Mouse (Mus musculus): ENCODE measurements at regions not wholly inside any gene's neighbourhood (a gene's known extent, or its start where the extent isn't known, plus 50 kb on each side); places are given as distances from the start of the nearest gene placed in this dataset.

DNA sequence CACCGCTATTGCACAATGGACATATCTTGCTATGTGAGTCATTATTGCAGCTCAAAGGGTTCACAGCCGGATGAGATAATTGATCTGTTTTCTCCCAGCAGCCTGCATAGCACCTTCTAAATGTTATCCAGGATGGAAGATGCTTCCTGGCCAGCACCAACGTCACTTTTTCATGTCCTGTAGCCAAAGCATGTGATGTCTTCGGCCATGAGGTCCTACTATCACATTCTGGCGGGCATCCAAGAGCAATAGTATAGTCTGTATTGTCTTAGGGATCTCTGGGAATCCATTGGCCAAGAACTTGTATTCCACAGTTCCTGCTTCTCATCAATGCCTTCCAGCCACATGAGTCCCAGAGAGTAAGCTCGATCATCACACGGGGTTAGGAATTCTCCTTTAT, 70.6 kb downstream of the Npy start:
- Histone ChIP-seq H3K4me1 (no peaks in the 10 kb centered on the region), H3K27ac (replicated peaks) (no peak overlapping the region), H3K27me3 (replicated peaks) (no peaks in the 10 kb centered on the region), H3K4me2 (no peak overlapping the region), H3K9me3 (replicated peaks) (no peaks in the 10 kb centered on the region), H3K9ac (replicated peaks) (no peak overlapping the region), H3K36me3 (no peaks in the 10 kb centered on the region), H3K4me3 (replicated peaks) (no peak overlapping the region)
- no peak for ATAC-seq (ENCODE audit: low FRiP score)
- WGBS = 94% methylated on average over 7 of the region's 7 CpGs

- 96% methylated on average over 3 of the region's 3 CpGs for WGBS
- H3K9ac ChIP-seq (replicated peaks) = no peak overlapping the region
Measured at GRCm38 (mm10) chr6:49899146-49899545, 76.6 kb downstream of the Npy start.

GRCm38 (mm10) chr6:49901512-49901911, 79.0 kb downstream of the Npy start:
- Histone ChIP-seq H3K27ac (replicated peaks) (no peak overlapping the region), H3K36me3 (no peaks in the 10 kb centered on the region), H3K4me3 (replicated peaks) (no peak overlapping the region), H3K4me1 (peaks cover 5% of the 10 kb centered on the region; the same call in 1 of the 2 replicates), H3K9ac (replicated peaks) (no peak overlapping the region), H3K27me3 (replicated peaks) (no peaks in the 10 kb centered on the region), H3K9me3 (replicated peaks) (no peaks in the 10 kb centered on the region), H3K4me2 (no peak overlapping the region)
- no peak for ATAC-seq (ENCODE audit: low FRiP score)
- 86% methylated on average over 6 of the region's 6 CpGs for WGBS

More at GRCm38 (mm10) chr6:49899146-49899545, 76.6 kb downstream of the Npy start:
- Histone ChIP-seq H3K36me3 (no peaks in the 10 kb centered on the region), H3K4me1 (0 out of 2 replicates have a peak, but pooled peaks cover under 1% of the 10 kb centered on the region), H3K4me2 (no peak overlapping the region), H3K4me3 (replicated peaks) (no peak overlapping the region), H3K27me3 (replicated peaks) (no peaks in the 10 kb centered on the region), H3K9me3 (replicated peaks) (no peaks in the 10 kb centered on the region), H3K27ac (replicated peaks) (no peak overlapping the region)
- ATAC-seq (ENCODE audit: low FRiP score) = no peak

DNA sequence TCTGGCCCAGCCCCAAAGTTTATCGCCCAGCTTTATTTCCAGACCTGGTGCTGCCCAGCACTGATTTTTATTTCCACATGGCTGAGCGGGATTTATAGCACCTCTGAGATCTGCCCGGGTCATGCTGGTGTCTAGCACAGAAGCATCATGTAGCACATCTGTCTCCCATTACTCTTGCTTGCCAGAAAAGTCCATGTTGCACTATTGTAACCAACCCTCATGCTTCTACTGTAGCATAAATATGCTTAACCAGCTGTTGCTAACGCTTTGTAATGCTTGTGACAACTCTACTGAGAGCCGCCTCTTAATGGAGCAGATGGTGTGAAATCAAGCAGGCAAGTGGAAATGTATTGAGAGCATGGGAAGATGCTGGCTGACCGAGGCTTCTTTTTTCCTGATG, 81.5 kb downstream of the Npy start:
- ATAC-seq (ENCODE audit: low FRiP score) = peak; percentile 77
- peaks cover 5% of the 10 kb centered on the region; the same call in 1 of the 2 replicates for H3K4me1 ChIP-seq
- H3K4me3 ChIP-seq (replicated peaks) = no peak overlapping the region
- H3K9ac ChIP-seq (replicated peaks) = no peak overlapping the region
- no peaks in the 10 kb centered on the region for H3K36me3 ChIP-seq
- H3K27me3 ChIP-seq (replicated peaks) = no peaks in the 10 kb centered on the region
- 0 out of 2 replicates have a peak overlapping the region, but pooled peaks have one; percentile 11 for H3K27ac ChIP-seq (replicated peaks)
- no peaks in the 10 kb centered on the region for H3K9me3 ChIP-seq (replicated peaks)
- no peak overlapping the region for H3K4me2 ChIP-seq
- 33% methylated on average over 6 of the region's 6 CpGs for WGBS

- no peaks in the 10 kb centered on the region for H3K27me3 ChIP-seq (replicated peaks)
- ATAC-seq (ENCODE audit: low FRiP score) = no peak
- no peaks in the 10 kb centered on the region for H3K9me3 ChIP-seq (replicated peaks)
- H3K9ac ChIP-seq (replicated peaks) = no peak overlapping the region
- 98% methylated on average over 2 of the region's 2 CpGs for WGBS
- H3K36me3 ChIP-seq = no peaks in the 10 kb centered on the region
- no peak overlapping the region for H3K27ac ChIP-seq (replicated peaks)
- H3K4me1 ChIP-seq = peaks cover 5% of the 10 kb centered on the region; the same call in 1 of the 2 replicates
- no peak overlapping the region for H3K4me2 ChIP-seq
- H3K4me3 ChIP-seq (replicated peaks) = no peak overlapping the region
Measured at GRCm38 (mm10) chr6:49906456-49906855, 83.9 kb downstream of the Npy start.

DNA sequence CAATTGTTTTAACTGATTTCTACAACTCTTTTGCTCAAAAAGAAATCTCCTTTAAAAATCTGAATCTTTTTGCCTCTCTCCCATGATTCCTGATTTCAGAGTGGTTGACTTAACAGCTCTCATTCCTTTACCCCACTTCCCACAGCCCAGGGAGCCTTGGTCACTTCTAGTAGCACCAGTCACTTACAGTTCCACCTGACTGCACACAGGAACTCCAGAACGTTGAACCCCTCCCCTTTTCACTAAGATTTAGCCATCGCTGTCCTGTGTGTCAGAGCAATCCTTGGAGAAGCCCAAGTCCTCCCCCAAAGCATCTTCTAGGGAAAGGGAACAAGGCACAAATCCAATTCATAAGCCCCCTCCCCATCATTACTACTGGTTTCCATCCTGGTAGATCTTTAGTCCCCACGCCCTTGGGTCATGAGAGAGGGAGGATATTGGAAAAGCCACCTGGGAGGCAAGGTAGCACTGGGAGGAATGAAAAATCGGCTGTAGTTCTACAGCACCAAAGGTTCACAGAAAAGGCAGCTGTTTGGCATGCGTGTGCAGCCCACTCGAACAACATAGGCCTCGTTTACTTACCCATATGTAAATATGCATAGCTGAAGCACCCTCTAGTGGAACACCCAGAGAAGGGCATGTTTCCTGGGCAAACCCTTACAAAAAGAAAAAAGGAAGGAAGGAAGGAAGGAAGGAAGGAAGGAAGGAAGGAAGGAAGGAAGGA, 96.7 kb downstream of the Npy start:
- Histone ChIP-seq H3K4me1 (no peaks in the 10 kb centered on the region), H3K27me3 (replicated peaks) (no peaks in the 10 kb centered on the region), H3K9me3 (replicated peaks) (no peaks in the 10 kb centered on the region), H3K36me3 (no peaks in the 10 kb centered on the region), H3K4me2 (no peak overlapping the region), H3K4me3 (replicated peaks) (no peak overlapping the region), H3K27ac (replicated peaks) (no peak overlapping the region), H3K9ac (replicated peaks) (no peak overlapping the region)
- no peak; the same call in 1 of the 2 replicates for ATAC-seq (ENCODE audit: low FRiP score)
- 33% methylated on average over 7 of the region's 7 CpGs for WGBS

GRCm38 (mm10) chr6:49919813-49920170, 97.3 kb downstream of the Npy start:
- Histone ChIP-seq H3K9ac (replicated peaks) (no peak overlapping the region), H3K27ac (replicated peaks) (no peak overlapping the region), H3K4me3 (replicated peaks) (no peak overlapping the region), H3K4me1 (no peaks in the 10 kb centered on the region), H3K4me2 (no peak overlapping the region), H3K9me3 (replicated peaks) (no peaks in the 10 kb centered on the region), H3K36me3 (no peaks in the 10 kb centered on the region), H3K27me3 (replicated peaks) (no peaks in the 10 kb centered on the region)
- WGBS = 92% methylated on average over 1 of the region's 1 CpGs
- no peak for ATAC-seq (ENCODE audit: low FRiP score)

DNA sequence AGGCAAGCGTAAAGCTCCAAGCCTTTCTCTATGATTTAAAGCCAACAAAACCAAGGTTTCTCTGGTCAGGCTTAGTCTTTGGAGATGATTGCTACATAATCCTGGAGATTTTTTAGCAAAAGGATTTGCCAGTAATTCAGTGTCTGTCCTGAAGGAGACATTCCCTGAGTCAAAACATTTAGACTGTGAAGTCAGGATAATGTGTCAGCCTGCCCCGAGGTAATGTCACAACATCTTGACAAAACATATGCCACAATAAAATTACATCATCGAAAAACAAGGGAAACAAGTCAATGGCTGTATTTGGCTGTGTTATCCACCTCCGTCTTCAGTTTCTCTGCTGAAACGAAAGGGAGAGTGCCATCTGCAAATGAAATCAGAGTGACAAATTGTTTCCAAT, 101.8 kb downstream of the Npy start:
- H3K36me3 ChIP-seq = no peaks in the 10 kb centered on the region
- H3K4me2 ChIP-seq = no peak overlapping the region
- 75% methylated on average over 5 of the region's 5 CpGs for WGBS
- ATAC-seq (ENCODE audit: low FRiP score) = no peak
- no peaks in the 10 kb centered on the region for H3K4me1 ChIP-seq
- H3K9ac ChIP-seq (replicated peaks) = no peak overlapping the region
- H3K27me3 ChIP-seq (replicated peaks) = no peaks in the 10 kb centered on the region
- no peak overlapping the region for H3K4me3 ChIP-seq (replicated peaks)
- H3K27ac ChIP-seq (replicated peaks) = no peak overlapping the region
- H3K9me3 ChIP-seq (replicated peaks) = no peaks in the 10 kb centered on the region

DNA sequence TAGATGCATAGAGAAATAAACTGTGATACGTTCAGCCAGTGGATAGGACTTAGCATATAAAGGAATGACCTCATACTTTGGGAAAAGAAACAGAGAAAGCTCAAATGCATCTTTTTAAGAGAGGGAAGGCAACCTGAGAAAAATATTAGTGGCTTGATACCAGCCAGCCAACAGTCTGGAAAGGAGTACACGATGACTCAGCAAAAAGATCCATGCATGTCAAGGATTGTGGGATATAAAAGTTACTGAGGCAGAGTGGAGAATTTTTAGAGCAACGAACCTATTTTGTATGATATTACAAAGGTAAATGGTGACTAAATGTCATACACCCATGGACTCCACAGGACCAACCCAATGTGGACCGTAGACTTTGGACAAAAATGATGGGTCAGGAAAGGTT, 105.6 kb downstream of the Npy start:
- H3K27me3 ChIP-seq (replicated peaks) = no peaks in the 10 kb centered on the region
- H3K36me3 ChIP-seq = no peaks in the 10 kb centered on the region
- no peak for ATAC-seq (ENCODE audit: low FRiP score)
- no peaks in the 10 kb centered on the region for H3K4me1 ChIP-seq
- H3K9ac ChIP-seq (replicated peaks) = no peak overlapping the region
- no peak overlapping the region for H3K27ac ChIP-seq (replicated peaks)
- WGBS = 79% methylated on average over 4 of the region's 4 CpGs
- H3K9me3 ChIP-seq (replicated peaks) = no peaks in the 10 kb centered on the region
- no peak overlapping the region for H3K4me2 ChIP-seq
- no peak overlapping the region for H3K4me3 ChIP-seq (replicated peaks)

GRCm38 (mm10) chr6:49930104-49930503, 107.6 kb downstream of the Npy start:
- Histone ChIP-seq H3K9me3 (replicated peaks) (no peaks in the 10 kb centered on the region), H3K4me3 (replicated peaks) (no peak overlapping the region), H3K27ac (replicated peaks) (no peak overlapping the region), H3K9ac (replicated peaks) (no peak overlapping the region), H3K4me2 (no peak overlapping the region), H3K4me1 (no peaks in the 10 kb centered on the region), H3K27me3 (replicated peaks) (no peaks in the 10 kb centered on the region), H3K36me3 (no peaks in the 10 kb centered on the region)
- peak; percentile 75 for ATAC-seq (ENCODE audit: low FRiP score)
- 18% methylated on average over 4 of the region's 4 CpGs for WGBS

DNA sequence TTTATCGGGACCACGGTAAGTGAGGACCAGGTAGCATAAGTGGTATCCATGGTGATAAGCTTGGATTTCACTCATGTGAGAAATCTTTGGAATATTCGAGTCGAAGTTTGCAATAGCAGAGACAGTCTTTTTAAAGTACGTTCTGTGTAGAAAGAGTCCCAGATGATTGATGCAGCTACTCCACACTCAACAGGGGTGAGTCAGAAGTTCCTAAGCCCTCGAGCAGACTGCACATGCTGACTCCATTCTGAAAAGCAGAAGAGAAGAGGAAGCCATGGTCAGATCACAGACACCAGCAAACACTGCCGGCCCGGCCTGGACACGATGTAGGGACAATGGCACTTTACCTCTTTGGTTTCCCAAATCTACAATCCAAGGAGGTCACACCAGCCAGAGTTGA, 120.6 kb downstream of the Npy start:
- Histone ChIP-seq H3K27ac (replicated peaks) (no peak overlapping the region), H3K4me3 (replicated peaks) (no peak overlapping the region), H3K27me3 (replicated peaks) (no peaks in the 10 kb centered on the region), H3K9me3 (replicated peaks) (no peaks in the 10 kb centered on the region), H3K9ac (replicated peaks) (no peak overlapping the region), H3K4me2 (no peak overlapping the region), H3K36me3 (no peaks in the 10 kb centered on the region), H3K4me1 (no peaks in the 10 kb centered on the region)
- ATAC-seq (ENCODE audit: low FRiP score) = no peak
- WGBS = 83% methylated on average over 9 of the region's 9 CpGs

DNA sequence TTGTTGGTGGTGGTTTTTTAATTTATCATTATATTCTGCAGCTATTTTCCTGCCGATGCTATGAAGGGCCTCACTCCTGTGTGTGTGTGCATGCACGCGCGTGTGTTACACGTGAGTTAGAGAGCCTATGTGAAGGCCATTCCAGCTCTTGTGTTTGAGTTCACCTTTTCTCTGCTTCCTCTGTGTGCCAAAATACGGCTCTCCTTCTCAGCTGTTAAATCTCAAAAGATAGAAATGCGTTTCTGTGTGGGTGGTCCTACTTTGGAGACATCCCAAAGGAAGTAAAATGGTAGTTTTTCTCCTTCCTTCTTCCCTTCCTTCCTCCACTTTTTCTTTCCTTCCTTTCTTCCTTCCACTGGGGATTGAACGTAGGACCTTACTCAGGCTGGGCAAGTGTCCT, 136.4 kb downstream of the Npy start:
- no peaks in the 10 kb centered on the region for H3K27me3 ChIP-seq (replicated peaks)
- 90% methylated on average over 8 of the region's 8 CpGs for WGBS

More for the DNA sequence above, 136.4 kb downstream of the Npy start:
- Histone ChIP-seq H3K4me1 (no peaks in the 10 kb centered on the region), H3K4me2 (no peak overlapping the region), H3K27ac (replicated peaks) (no peak overlapping the region), H3K36me3 (no peaks in the 10 kb centered on the region), H3K4me3 (replicated peaks) (no peak overlapping the region), H3K9ac (replicated peaks) (no peak overlapping the region), H3K9me3 (replicated peaks) (no peaks in the 10 kb centered on the region)
- ATAC-seq (ENCODE audit: low FRiP score) = no peak
